Comparison of ENCODE assay signal across 8 mouse cellular contexts in genomic region chr4:126533729-126534070, GRCm38 (mm10). TPM values are rescaled to one million over a fixed set of nuclear protein-coding genes. Genes with fewer than 3 reads are reported as not detected.
DNase-seq lines count a peak whose midpoint lies in the region; ATAC-seq and TF ChIP-seq lines count a peak whose summit lies in the region.

No protein-coding gene starts in this region.

- peak overlapping the region; percentile 86 for H3K9ac ChIP-seq in embryonic facial prominence, embryonic 14.5 days (ENCODE audit: low read depth, low read length)
- peak overlapping the region; percentile 82 for H3K9ac ChIP-seq in intestine, embryonic 15.5 days
- peak overlapping the region; percentile 92 for H3K9ac ChIP-seq in neural tube, embryonic 12.5 days

- WGBS in embryonic facial prominence, embryonic 14.5 days = 16% methylated on average over 3 of the region's 7 CpGs
- 9% methylated on average over 7 of the region's 7 CpGs for WGBS in intestine, embryonic 15.5 days
- 12% methylated on average over 7 of the region's 7 CpGs for WGBS in neural tube, embryonic 12.5 days

- intact Hi-C loops in left cerebral cortex, adult 2 months (cut with DNase I) = loop anchor here (2.0 kb wide), 1 partner anchor 65 kb away; the partner anchor contains the start of gene Ago1

- peak overlapping the region; percentile 69; the same call in 1 of the 2 replicates for H3K27ac ChIP-seq in left cerebral cortex, adult 2 months
- no peak overlapping the region for H3K27ac ChIP-seq in embryonic facial prominence, embryonic 14.5 days (replicated peaks; ENCODE audit: low read depth, low read length)
- H3K27ac ChIP-seq in intestine, embryonic 15.5 days = no peak overlapping the region
- H3K27ac ChIP-seq in neural tube, embryonic 12.5 days = 0 out of 2 replicates have a peak overlapping the region, but pooled peaks have one; percentile 63

- H3K4me2 ChIP-seq in embryonic facial prominence, embryonic 14.5 days (ENCODE audit: low read depth, low read length) = peak overlapping the region; percentile 91
- H3K4me2 ChIP-seq in intestine, embryonic 15.5 days (replicated peaks) = peak overlapping the region; percentile 95
- H3K4me2 ChIP-seq in neural tube, embryonic 12.5 days (replicated peaks) = peak overlapping the region; percentile 87

- no peaks in the 10 kb centered on the region for H3K27me3 ChIP-seq in embryonic facial prominence, embryonic 14.5 days (replicated peaks; ENCODE audit: control insufficient read depth, insufficient read depth, low read length)
- no peaks in the 10 kb centered on the region; the same call in 1 of the 2 replicates for H3K27me3 ChIP-seq in intestine, embryonic 15.5 days (replicated peaks)
- H3K27me3 ChIP-seq in neural tube, embryonic 12.5 days (replicated peaks) = no peaks in the 10 kb centered on the region

- no peak for DNase-seq in left cerebral cortex, adult 2 months (ENCODE audit: extremely low spot score in 1 of 2, low spot score in 2 of 2)
- no peak for DNase-seq in left cerebral cortex, adult 9 months (ENCODE audit: low spot score in 2 of 2)
- no peak for DNase-seq in embryonic facial prominence, embryonic 14.5 days (ENCODE audit: low spot score)
- no peak for DNase-seq in urinary bladder, postnatal 25 days (ENCODE audit: low spot score)
- DNase-seq in layer of hippocampus, adult 8-10 months (ENCODE audit: low spot score in 2 of 2) = no peak
- DNase-seq in embryo, embryonic 11 days = no peak

- no peak for TF ChIP-seq CTCF in left cerebral cortex, adult 2 months (IDR thresholded peaks at IDR 0.05)

- H3K4me3 ChIP-seq in left cerebral cortex, adult 2 months = peak overlapping the region; percentile 95
- peak overlapping the region; percentile 91 for H3K4me3 ChIP-seq in embryonic facial prominence, embryonic 14.5 days (ENCODE audit: low read depth, low read length)
- peak overlapping the region; percentile 91 for H3K4me3 ChIP-seq in intestine, embryonic 15.5 days (replicated peaks)
- peak overlapping the region; percentile 91 for H3K4me3 ChIP-seq in neural tube, embryonic 12.5 days

- no peaks in the 10 kb centered on the region for H3K9me3 ChIP-seq in embryonic facial prominence, embryonic 14.5 days (ENCODE audit: control insufficient read depth, low read length)
- H3K9me3 ChIP-seq in intestine, embryonic 15.5 days = no peaks in the 10 kb centered on the region
- H3K9me3 ChIP-seq in neural tube, embryonic 12.5 days = no peaks in the 10 kb centered on the region

- H3K36me3 ChIP-seq in embryonic facial prominence, embryonic 14.5 days (ENCODE audit: control insufficient read depth, insufficient read depth, low read length) = no peaks in the 10 kb centered on the region
- no peaks in the 10 kb centered on the region for H3K36me3 ChIP-seq in intestine, embryonic 15.5 days
- no peaks in the 10 kb centered on the region; the same call in 1 of the 2 replicates for H3K36me3 ChIP-seq in neural tube, embryonic 12.5 days

- H3K4me1 ChIP-seq in embryonic facial prominence, embryonic 14.5 days (ENCODE audit: control insufficient read depth, insufficient read depth, low read length) = no peaks in the 10 kb centered on the region
- H3K4me1 ChIP-seq in intestine, embryonic 15.5 days (replicated peaks) = no peaks in the 10 kb centered on the region
- peaks cover 5% of the 10 kb centered on the region for H3K4me1 ChIP-seq in neural tube, embryonic 12.5 days

- peak; percentile 11; the same call in 1 of the 2 replicates for ATAC-seq in embryonic facial prominence, embryonic 14.5 days (ENCODE audit: low read depth)
- no peak; the same call in 1 of the 2 replicates for ATAC-seq in intestine, embryonic 15.5 days
- ATAC-seq in neural tube, embryonic 12.5 days (ENCODE audit: low FRiP score, low read depth) = peak; percentile 66

RNA-seq across cellular contexts. Expression of gene Ago4, which starts 0.4 kb away (rescaled TPM):
- 1 to 10 TPM; 7.6 to 9.6 TPM for total RNA-seq in left cerebral cortex, adult 2 months (2021)
- polyA plus RNA-seq in embryonic facial prominence, embryonic 14.5 days (2014; fragmentation: Nextera tagmentation; extraction: Ambion mirVana) = 2.6 and 2.7 TPM in 2 replicates
- 0.97 and 1.1 TPM in 2 replicates for polyA plus RNA-seq in intestine, embryonic 15.5 days (2015; fragmentation: Nextera tagmentation; extraction: Ambion mirVana)
- polyA plus RNA-seq in neural tube, embryonic 12.5 days (2016; fragmentation: Nextera tagmentation; extraction: Ambion mirVana) = 7.1 and 8.4 TPM in 2 replicates
- 10 to 100 TPM in 1 of 4 experiments, 1 to 10 TPM in 3; 6.7 to 11.6 (median 8.5) TPM for total RNA-seq in layer of hippocampus, adult 8-10 months (2022)

RNA-seq across cellular contexts. Expression of gene Clspn, which starts 23.0 kb away (rescaled TPM):
- under 1 TPM; 0.63 to 0.75 TPM for total RNA-seq in left cerebral cortex, adult 2 months (2021)
- 28.0 and 32.5 TPM in 2 replicates for polyA plus RNA-seq in embryonic facial prominence, embryonic 14.5 days (2014; fragmentation: Nextera tagmentation; extraction: Ambion mirVana)
- 30.0 and 33.0 TPM in 2 replicates for polyA plus RNA-seq in intestine, embryonic 15.5 days (2015; fragmentation: Nextera tagmentation; extraction: Ambion mirVana)
- polyA plus RNA-seq in neural tube, embryonic 12.5 days (2016; fragmentation: Nextera tagmentation; extraction: Ambion mirVana) = 22.2 and 23.9 TPM in 2 replicates
- 1 to 10 TPM in 3 of 4 experiments, under 1 TPM in 1; 0.77 to 2.5 (median 1.6) TPM for total RNA-seq in layer of hippocampus, adult 8-10 months (2022)

Comparison
In these comparisons a context has a peak if more than half of its experiments do, and no peak if none do; other contexts are left out.
1. H3K27ac ChIP-seq: peak in left cerebral cortex, adult 2 months (single experiment) and neural tube, embryonic 12.5 days (single experiment); none in embryonic facial prominence, embryonic 14.5 days (single experiment) and intestine, embryonic 15.5 days (single experiment).
2. Peak in every context shown above with its lines, with median percentiles within 50 percentile points of each other: H3K4me3 ChIP-seq, H3K4me2 ChIP-seq and H3K9ac ChIP-seq.